1 mouse cellular context compared by ENCODE assay signal in genomic region chr7:19875948-19876682, GRCm38 (mm10).
TF ChIP-seq lines count a peak whose summit lies in the region.

No protein-coding gene starts in this region.

TF ChIP-seq in MEL, 35 proteins besides CTCF, POLR2A, EP300 and RAD21:
- TF ChIP-seq NRF1 (IDR thresholded peaks at IDR 0.05; ENCODE audit: insufficient read depth, low read depth, low read length, poor library complexity, severe bottlenecking) = 0 out of 2 replicates have a peak, but pooled peaks have one; percentile 43
- 0 out of 4 replicates have a peak, but pooled peaks of 1 of the 2 experiments have one; percentile 30 for TF ChIP-seq USF2 (IDR thresholded peaks at IDR 0.05; ENCODE audit: borderline replicate concordance in 1 of 2, insufficient read depth in 1 of 2, low read depth in 1 of 2, low read length in 2 of 2)
- TF ChIP-seq RCOR1 (IDR thresholded peaks at IDR 0.05; ENCODE audit: low read depth, low read length) = no peak
- peak; percentile 66 for TF ChIP-seq MAX (IDR thresholded peaks at IDR 0.05; ENCODE audit: low read length)
- no peak for TF ChIP-seq MEF2A (IDR thresholded peaks at IDR 0.05; ENCODE audit: extremely low read depth, insufficient replicate concordance, low read depth, low read length, poor library complexity, severe bottlenecking)
- no peak for TF ChIP-seq ELF1 (IDR thresholded peaks at IDR 0.05; ENCODE audit: low read depth, low read length)
- TF ChIP-seq GABPA (IDR thresholded peaks at IDR 0.05; ENCODE audit: low read depth, low read length) = no peak
- peak; percentile 84 for TF ChIP-seq USF1 (IDR thresholded peaks at IDR 0.05; ENCODE audit: low read depth, low read length)
- TF ChIP-seq MXI1 (IDR thresholded peaks at IDR 0.05; ENCODE audit: low read depth, low read length) = peak; percentile 62
- TF ChIP-seq KAT2A (conservative IDR thresholded peaks at IDR 0.05; ENCODE audit: low read depth, low read length) = peak; percentile 68
- peak; percentile 96 for TF ChIP-seq HCFC1 (IDR thresholded peaks at IDR 0.05; ENCODE audit: low read depth, low read length)
- no peak for TF ChIP-seq E2F4 (IDR thresholded peaks at IDR 0.05; ENCODE audit: borderline replicate concordance, low read depth, low read length)
- peak; percentile 31; the same call in 1 of the 2 replicates for TF ChIP-seq ZC3H11A (IDR thresholded peaks at IDR 0.05; ENCODE audit: low read depth, low read length)
- TF ChIP-seq ZNF384 (IDR thresholded peaks at IDR 0.05; ENCODE audit: low read depth, low read length) = peak; percentile 45; the same call in 1 of the 2 replicates
- peak; percentile 90 for TF ChIP-seq MYC (IDR thresholded peaks at IDR 0.05; ENCODE audit: low read depth, low read length)
- peak; percentile 54 for TF ChIP-seq SMC3 (IDR thresholded peaks at IDR 0.05; ENCODE audit: low read depth, low read length)
